Mouse (Mus musculus) testis, adult 2 months (tissue): ENCODE data around the gene Prkar2a.

Experiments
- CTCF ChIP-seq: fragments of 200-500 bp; IDR thresholded peaks from 2 replicates; pipeline ENCODE4 v1.5.1; 2012; ENCODE audit warnings: low read depth, mild to moderate bottlenecking, inconsistent platforms, low read length, moderate library complexity; ENCODE audit not compliant: control insufficient read depth, insufficient read depth, insufficient replicate concordance
- POLR2A ChIP-seq: fragments of 200-500 bp; IDR thresholded peaks from 2 replicates; pipeline ENCODE4 v1.6.1; 2012; ENCODE audit warnings: low read depth, mild to moderate bottlenecking, inconsistent platforms, low read length, moderate library complexity; ENCODE audit not compliant: control insufficient read depth

- TF ChIP-seq CTCF (no peak), POLR2A (no peak)
Measured at GRCm38 (mm10) chr9:108753976-108754375, 64.9 kb downstream of the Prkar2a start.
